Mouse (Mus musculus) adrenal gland, postnatal 36 days (tissue): ENCODE data around the gene Catsper2. TPM values are rescaled to one million over a fixed set of nuclear protein-coding genes. Genes with fewer than 3 reads are reported as not detected.
"Not testable (repeated sequence)": the region's sequence is repeated elsewhere in the genome, so short reads cannot be mapped to it uniquely, and the experiment has no call there.

Source experiments
- DNase-seq, 2 experiments: peaks; one replicate each; pipeline ENCODE4 v3.0.0; 2021; ENCODE audit warnings: mixed read lengths in 1 of 2
- total RNA-seq, 2 experiments: library from RNA; stranded (reverse); gene quantifications; 2 replicates each; pipeline ENCODE4 v1.2.3; 2021

Catsper2 gene
- total RNA-seq, 2 experiments from 2014 or later = 1.9 to 2.9 TPM

GRCm38 (mm10) chr2:121434854-121435253 lies 21.3 kb upstream of the Catsper2 start:
- DNase-seq = no peak

- no peak for DNase-seq
These were observed 12.3 kb upstream of the Catsper2 start for GRCm38 (mm10) chr2:121425890-121426289.

- no peak for DNase-seq
These were observed 9.6 kb upstream of the Catsper2 start for GRCm38 (mm10) chr2:121423166-121423565.

DNA sequence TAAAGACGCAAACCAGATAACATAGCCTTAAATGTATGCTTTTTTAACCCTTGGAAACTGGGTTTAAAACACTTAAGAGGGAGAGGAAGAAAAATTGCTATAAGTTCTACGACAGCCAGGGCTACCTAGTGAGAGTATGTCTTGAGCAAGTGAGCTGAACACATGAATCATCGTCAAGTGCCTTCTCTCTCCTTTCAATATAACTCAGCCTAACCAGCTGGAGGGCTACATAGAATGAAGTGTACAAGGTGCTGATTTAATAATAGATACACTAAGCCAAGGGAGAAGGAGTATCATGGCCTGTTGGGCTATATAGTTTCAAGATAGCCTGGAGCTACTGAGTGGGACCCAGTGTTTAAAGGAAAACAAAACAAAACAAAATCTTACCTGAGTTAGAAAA lies 4.9 kb upstream of the Catsper2 start:
- DNase-seq = no peak

GRCm38 (mm10) chr2:121416356-121416755 lies 2.8 kb upstream of the Catsper2 start:
- no peak for DNase-seq

GRCm38 (mm10) chr2:121415591-121415990 lies 2.0 kb upstream of the Catsper2 start:
- DNase-seq = no peak

DNA sequence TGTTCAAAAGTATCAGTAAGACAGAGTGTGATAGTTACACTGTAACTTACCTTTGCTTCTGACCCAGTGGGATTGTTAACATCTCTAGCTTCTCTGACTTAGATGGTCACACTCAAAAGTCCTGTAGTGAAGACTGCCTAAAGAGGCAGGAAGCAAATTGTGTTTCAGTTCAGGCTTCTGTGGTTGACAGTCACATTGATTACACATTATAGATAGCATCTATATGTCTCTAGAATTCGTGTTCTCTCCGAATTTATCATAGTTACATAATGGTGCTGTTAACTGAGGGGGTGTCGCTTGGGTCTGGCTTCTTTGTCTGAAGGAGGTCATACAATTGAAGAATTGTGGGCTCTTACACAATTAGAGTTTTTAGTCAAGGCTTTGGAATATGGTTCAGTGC lies 1.5 kb upstream of the Catsper2 start:
- no peak for DNase-seq

GRCm38 (mm10) chr2:121414139-121414685 lies 620 bp upstream of the Catsper2 start:
- DNase-seq = peak; percentile 46 to 66

GRCm38 (mm10) chr2:121412843-121413386 lies 677 bp downstream of the Catsper2 start:
- peak; percentile 50 to 62 for DNase-seq

- peak; percentile 50 to 51 for DNase-seq
These were observed 5.4 kb downstream of the Catsper2 start for GRCm38 (mm10) chr2:121408160-121408559.

DNA sequence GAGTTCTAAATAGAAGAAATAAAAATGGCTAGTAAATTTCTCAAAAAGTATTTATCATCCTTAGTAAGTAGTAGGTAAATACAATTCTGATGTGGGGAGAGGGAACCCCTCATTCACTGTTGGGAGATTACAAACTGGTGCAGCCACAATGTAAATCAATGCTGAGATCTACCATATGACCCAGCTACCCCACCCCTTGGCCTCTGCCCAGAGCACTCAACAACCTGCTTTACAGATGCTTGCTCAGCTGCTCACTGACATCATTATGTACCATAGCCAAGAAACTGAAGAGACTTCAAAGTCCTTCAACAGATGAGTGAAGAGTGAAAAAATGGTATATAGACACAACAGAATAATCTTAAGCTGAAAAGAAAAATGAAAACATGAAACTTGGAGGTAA lies 10.3 kb downstream of the Catsper2 start:
- no peak for DNase-seq

DNA sequence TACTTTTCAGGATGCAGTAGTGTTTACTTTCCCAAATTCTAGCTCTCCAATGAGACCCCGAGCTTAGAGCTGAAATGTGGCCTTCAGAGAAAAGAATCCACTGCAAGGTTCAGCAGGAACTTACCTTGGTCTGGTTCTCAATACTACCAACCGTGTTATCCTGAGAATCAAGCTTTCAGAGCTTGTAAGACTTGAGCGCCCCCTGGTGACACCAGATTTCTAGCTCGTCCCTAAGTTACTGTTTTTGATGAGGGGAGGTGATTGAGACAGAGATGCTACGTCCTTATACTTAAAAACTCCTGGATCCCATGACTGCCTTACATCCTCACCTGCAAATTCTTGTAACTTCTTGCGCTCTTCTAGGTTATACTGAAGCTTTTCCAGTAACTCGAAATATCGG lies 17.0 kb downstream of the Catsper2 start:
- peak; percentile 85 to 89 for DNase-seq

GRCm38 (mm10) chr2:121386961-121387575 lies 26.5 kb downstream of the Catsper2 start, which contains the start of gene Strc:
Gene Strc, minus strand, starts transcription at chr2:121387168.
- DNase-seq = not testable (repeated sequence)

DNA sequence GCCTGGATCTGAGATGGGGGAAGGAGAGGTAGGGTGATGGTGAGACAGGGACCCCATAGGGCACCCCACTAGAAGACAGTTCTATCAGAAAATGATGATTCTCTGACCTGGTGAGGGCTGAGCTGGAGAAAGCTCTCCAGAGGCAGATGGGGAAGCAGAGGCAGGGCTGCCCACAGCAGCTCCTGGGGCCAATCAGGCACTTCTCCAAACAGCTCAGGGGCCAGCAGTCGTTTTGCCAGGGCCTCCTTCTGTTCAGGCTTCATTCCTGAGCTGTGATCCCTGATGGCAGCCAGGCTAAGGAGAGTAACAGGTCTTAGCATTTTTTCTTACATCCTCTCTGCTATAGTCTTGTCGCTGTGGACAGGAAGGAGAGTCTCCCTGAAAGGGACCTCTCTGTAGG lies 38.8 kb downstream of the Catsper2 start:
- DNase-seq = no peak

- peak; percentile 36 to 53 for DNase-seq
These were observed 41.3 kb downstream of the Catsper2 start for GRCm38 (mm10) chr2:121372266-121372665.

DNA sequence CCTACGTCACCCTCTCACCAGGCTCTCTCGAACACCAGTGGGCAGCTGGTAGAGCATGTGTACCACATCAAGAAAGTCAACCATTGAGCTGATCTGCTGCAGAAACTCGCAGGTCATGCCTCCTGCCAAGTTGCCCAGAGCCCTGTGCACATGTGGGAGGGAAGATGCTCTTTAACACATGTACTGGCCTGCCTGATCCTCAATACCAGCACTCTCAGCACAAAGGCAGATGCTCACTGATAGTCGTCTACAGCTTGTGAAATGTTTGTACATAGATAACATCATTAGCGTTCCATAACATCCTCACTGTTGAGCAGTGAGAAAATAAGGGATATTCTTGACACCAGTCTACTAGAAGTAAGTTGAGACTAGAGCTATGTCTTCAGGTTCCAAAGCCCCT lies 42.7 kb downstream of the Catsper2 start:
- no peak for DNase-seq

- no peak for DNase-seq
These were observed 44.8 kb downstream of the Catsper2 start for GRCm38 (mm10) chr2:121368831-121369230.

DNA sequence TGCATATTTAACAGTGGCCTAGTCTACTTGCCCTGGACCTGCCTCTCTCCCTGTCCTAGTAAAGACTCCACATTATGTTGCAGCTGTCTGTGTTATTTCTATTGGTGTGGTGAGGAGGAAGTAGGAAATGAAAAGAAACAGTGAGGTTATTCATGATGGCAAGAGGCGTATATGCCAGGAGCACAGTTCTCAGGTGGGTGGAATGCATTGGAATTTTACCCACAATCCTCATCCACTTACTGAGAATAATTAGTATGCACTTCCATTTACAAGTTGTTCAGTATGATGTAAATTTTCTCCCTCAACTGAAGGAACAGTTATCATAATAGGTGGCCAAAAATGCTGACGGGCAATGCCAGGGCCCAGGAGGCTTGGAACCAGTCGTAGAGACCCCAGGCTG lies 49.9 kb downstream of the Catsper2 start:
- no peak for DNase-seq

DNA sequence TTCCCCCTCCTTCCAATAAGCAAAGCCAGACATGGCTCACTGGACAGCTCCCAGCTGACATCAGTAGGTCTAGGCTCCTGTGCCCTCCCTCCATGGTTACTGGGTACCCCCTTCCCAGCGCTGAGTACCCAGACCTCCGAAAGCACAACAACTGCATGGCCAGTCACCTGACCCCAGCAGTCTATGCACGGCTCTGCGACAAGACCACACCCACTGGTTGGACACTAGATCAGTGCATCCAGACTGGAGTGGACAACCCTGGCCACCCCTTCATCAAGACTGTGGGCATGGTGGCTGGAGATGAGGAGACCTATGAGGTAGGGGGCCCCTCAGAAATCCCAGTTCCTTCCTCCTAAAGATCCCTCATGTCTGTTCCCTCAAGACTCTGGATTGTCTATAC lies 54.1 kb downstream of the Catsper2 start:
- DNase-seq = no peak

DNA sequence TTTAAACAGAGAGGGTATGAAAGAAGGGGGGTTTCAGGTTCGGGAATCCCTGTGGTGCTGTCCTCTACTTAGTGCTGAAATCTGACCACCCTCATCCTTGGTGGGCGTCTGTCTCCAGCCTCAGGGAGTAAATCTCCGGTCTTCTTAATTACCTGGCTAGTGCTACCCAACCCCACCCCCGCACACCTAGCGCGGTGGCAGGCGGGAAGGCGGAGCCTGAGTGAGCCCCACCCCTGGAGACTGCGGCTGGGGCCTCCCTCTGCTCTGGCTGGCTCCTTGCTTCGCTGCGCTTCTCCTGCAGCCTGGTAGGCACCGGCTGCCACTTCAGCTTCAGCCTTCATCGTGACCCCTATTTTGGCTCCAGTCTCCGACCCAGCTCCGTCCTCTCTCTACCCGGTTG lies 55.2 kb downstream of the Catsper2 start:
- DNase-seq = peak; percentile 59 to 69

DNA sequence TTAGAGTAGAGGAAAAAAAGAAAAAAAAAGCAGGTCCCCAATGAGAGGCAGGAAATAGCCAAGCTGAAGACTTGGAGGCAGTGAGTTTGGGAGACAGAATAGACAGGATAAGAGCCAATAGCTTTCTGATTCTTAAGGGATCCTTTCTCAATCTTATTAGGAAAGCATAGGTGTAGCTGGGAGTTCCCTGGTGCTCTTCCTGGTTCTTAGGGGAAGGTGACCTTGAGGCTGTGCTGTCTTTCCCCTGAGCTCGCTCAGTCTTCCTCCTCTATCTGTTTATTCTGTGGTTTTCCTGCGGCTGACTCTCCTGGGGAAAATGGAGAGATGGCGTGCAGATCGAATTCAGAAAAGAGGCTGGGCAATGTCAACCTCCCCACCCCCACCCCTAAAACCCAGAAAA lies 55.6 kb downstream of the Catsper2 start:
- DNase-seq = no peak

- DNase-seq = no peak
These were observed 56.1 kb downstream of the Catsper2 start, which contains the start of gene Ckmt1 for GRCm38 (mm10) chr2:121357494-121357893. Gene Ckmt1, plus strand, starts transcription at chr2:121357714.

GRCm38 (mm10) chr2:121354820-121355592 lies 58.6 kb downstream of the Catsper2 start, which contains the start of gene Ppip5k1:
Gene Ppip5k1, minus strand, starts transcription at chr2:121355396.
- DNase-seq = peak; percentile 98 to 99
